Mouse (Mus musculus) erythroblast, adult 5-6 weeks (primary cell): ENCODE measurements around the gene Asl. TPM values are rescaled to one million over a fixed set of nuclear protein-coding genes. Genes with fewer than 3 reads are reported as not detected.

Source experiments
- ATAC-seq: replicated peaks from 2 replicates; pipeline ENCODE4 v1.8.0; 2016; ENCODE audit warnings: moderate number of reproducible peaks, mild to moderate bottlenecking, moderate TSS enrichment, inconsistent platforms; ENCODE audit not compliant: poor library complexity, low FRiP score, severe bottlenecking
- total RNA-seq, 2 experiments: library from RNA; stranded (forward) in 1 of 2; stranded (reverse) in 1 of 2; fragments of 150-400 nt in 1 of 2; fragments of 200-764, 138-1000 nt in 1 of 2; gene quantifications; 2 replicates each; pipeline versions ENCODE4 v1.2.3 to v1.2.4; 2015 to 2017; ENCODE audit warnings: low replicate concordance in 2 of 2

Gene Asl
- total RNA-seq, 2 experiments from 2014 or later = 1.9 to 2.0 TPM

DNA sequence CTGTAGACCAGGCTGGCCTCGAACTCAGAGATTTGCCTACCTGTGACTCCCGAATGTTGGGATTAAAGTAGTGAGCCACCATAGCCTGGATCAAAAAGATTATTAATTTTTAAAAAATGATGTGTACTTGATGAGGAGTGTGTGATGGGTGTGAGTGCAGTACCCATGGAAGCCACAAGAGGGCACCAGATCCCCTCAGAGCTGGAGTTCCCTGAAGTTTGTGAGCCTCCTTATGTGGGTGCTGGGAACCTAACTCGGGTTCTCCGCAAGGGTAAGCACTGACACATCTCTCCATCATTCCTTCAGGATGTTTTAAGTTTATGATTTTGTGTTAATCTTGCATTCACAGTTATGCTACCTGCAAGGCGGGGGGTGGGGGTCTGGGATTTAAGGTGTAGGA lies 18.1 kb downstream of the Asl start:
- no peak for ATAC-seq

DNA sequence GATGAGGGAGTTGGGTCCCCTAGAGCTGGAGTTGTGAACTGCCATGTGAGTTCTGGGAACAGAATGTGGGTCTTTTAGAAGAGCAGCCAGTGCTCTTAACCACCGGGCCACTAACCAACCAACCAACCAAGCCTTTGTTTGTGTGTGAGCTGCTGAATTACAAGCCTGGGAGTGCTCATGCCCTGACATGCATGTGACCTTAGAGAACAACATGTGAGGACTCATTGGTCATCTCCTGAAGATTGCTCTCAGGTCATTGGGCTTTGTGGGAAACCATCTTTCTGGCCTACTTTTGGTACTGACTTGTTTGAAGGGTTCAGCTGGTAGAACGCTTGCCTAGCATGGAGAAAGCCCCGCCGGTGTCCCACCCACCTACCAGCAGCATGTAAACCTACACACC lies 19.3 kb downstream of the Asl start:
- no peak for ATAC-seq

- no peak for ATAC-seq
Measured at GRCm38 (mm10) chr5:130008034-130008590, 20.9 kb downstream of the Asl start.

GRCm38 (mm10) chr5:130007344-130007743 lies 21.7 kb downstream of the Asl start:
- ATAC-seq = peak; percentile 70

- no peak for ATAC-seq
Measured at GRCm38 (mm10) chr5:130003229-130003628, 25.8 kb downstream of the Asl start.

- ATAC-seq = peak; percentile 64
Measured at GRCm38 (mm10) chr5:130002301-130003146, 26.5 kb downstream of the Asl start, which contains the start of gene Gusb. Gusb (minus strand) TSS chr5:130003049.

DNA sequence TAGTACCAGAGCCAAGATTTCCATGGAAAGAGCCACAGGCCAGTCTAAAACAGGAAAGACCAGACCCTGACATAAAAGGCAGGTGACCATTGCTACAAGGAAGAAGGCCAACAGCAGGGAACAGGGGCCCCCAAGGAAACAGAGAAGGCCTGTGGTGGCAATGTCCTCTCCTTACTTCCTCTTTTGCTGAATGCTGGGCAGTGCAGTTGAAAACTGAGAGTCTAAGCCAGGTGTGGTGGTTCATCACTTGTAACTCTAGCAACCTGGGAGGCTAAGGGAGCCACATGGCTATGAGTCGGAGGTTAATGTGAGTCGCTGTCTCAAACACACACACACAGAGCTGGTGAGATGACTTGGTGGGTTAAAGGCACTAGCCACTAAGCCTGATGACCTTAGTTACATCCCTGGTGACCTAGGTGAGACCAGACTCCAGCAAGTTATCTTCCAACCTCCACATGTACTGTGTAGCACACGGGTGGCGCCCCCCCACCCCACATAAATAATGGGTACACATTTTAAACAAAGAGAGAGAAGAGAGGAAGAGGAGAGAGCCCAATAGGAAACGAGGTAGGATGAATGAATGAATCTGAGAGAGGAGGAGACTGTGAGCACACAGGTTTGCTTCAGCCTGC lies 27.6 kb downstream of the Asl start:
- no peak for ATAC-seq

GRCm38 (mm10) chr5:130000735-130001134 lies 28.3 kb downstream of the Asl start:
- ATAC-seq = no peak

- ATAC-seq = peak; percentile 75
Measured at GRCm38 (mm10) chr5:129999097-129999496, 29.9 kb downstream of the Asl start.

GRCm38 (mm10) chr5:129997700-129998099 lies 31.3 kb downstream of the Asl start:
- no peak for ATAC-seq

- no peak for ATAC-seq
Measured at GRCm38 (mm10) chr5:129994989-129995388, 34.1 kb downstream of the Asl start.

DNA sequence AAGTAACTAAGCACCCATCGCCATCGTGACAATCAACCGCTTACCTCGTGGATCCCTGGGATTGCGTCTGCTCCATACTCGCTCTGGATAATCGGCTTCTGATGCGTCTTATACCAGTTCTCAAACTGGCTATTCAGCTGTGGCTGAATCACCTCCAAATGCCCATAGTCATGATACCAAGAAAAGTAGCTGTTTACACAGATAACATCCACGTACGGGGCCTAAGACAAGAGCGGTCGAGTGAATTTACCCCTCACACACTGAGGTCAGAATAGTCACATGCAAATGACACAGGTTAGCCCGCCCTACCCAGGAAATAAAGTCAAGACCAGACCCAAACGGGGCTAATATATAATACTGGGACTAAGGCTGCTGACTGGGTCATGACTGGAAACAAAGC lies 35.7 kb downstream of the Asl start:
- no peak for ATAC-seq

DNA sequence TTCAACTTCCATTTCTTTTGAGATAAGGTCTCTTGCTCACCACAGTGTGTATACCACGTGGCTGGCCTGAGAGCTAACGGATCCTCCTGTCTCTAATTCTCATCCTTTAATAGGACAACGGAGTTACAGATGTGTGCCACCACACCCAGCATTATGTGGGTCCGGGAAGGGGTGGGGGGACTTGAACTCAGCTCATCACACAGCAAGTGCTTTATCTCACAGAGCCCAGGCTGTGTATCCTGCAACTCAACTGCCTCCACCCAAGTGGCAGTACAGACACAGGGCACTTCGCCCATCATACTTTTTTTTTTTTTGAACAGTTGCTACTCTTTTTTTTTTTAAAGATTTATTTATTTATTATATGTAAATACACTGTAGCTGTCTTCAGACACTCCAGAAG lies 37.1 kb downstream of the Asl start:
- peak; percentile 89 for ATAC-seq

GRCm38 (mm10) chr5:129989376-129989775 lies 39.7 kb downstream of the Asl start:
- no peak for ATAC-seq

DNA sequence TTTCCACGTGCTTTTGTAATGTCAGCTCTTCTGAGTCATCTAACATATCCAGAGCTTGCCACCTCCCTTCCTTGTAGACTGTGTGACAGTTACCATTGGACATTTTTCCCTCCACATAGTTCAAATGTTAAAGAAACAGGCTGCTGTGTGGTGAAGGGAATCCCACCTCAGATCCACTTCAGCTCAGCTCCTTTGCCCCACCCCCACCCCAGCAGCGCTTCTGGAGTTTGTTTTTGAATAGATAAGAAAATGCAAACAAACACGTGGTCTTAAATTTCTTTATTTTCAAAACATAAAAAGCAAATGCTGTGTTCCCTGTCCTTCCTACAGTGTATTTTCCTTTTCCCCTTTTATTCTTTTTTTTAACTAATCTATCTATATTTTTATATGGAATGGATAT lies 48.8 kb downstream of the Asl start:
- peak; percentile 65 for ATAC-seq

DNA sequence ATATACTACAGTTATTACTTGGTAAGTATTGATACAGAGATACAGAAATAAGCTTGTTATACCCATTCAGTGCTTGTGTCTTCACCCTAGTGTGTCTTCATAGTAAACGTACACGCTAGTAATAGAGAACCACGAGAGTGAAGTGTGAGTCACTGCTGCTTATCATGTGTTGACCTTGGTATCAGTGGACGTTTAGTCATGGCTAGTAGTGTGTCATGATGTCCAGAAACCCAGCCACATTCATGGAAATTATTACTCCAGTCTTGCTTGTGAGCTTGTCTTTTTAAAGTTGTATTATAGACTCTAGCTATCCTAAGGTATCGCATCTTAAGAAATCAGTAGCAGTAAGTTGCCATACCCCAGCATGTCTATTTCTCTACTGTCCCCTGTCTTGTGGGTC lies 50.4 kb downstream of the Asl start:
- ATAC-seq = peak; percentile 51

DNA sequence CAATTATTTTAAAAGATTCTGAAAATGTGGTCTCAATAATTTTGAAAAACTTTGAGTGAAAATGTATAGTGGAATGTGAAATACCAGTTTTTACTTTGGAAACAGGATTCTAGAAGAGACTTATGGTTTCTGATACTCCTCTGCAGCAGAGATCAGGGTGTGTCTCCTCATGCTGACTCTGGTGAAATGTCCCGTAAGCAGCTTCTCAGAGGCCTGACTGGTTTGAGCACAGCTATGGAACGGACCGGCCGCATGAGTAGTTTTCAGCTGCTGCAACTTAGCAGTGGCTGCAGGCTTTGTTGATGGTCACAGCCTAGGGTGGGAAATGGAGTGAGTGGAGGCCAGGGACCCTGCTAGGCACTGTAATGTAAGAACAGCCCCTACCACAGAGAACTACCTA lies 51.3 kb downstream of the Asl start:
- peak; percentile 69 for ATAC-seq

DNA sequence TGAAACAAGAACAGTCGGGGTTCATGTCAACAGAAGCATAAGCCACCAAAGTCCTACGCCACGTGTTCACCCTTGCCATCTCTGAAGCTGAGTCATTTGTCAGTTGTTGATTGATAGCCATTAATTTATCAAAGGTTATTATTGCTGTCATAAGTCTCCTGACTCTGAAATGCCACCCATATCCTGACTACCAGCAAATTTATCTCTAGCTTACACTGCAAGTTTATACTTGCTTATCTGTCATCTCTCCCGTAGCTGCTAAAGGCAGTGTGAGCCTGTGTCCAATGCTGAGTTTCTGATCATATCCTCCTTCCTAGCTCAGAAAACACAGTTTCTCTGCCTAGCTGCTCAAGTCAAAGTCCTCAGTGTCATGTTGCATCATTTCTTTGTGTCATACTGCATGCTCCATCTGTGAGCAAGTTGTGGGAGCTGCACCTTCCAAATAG lies 54.2 kb downstream of the Asl start:
- peak; percentile 56 for ATAC-seq

GRCm38 (mm10) chr5:129974354-129974753 lies 54.7 kb downstream of the Asl start:
- no peak for ATAC-seq

- ATAC-seq = no peak
Measured at GRCm38 (mm10) chr5:129971491-129971890, 57.6 kb downstream of the Asl start.

DNA sequence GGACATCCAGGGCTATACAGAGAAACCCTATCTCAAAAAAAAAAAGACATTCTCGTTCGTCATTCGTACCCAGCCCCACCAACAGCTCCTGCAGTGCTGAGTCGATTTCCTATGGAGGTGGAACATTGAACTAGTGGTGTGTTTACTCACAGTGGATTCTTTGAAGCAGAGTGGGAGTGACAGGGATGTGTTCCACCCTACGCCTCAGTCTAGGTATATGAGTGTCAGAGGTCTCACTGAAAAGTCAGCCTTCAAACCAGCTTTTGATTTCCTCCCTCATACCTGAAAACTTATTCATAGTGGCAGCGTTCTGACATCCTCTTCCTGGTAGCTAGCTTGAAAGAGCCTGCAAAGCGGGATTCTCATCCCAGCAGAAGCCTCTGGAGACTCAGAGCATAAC lies 60.6 kb downstream of the Asl start:
- no peak for ATAC-seq
